Mouse (Mus musculus) heart, postnatal 0 days (tissue): ENCODE data around the gene Twf1. TPM values are rescaled to one million over a fixed set of nuclear protein-coding genes. Genes with fewer than 3 reads are reported as not detected.

Source experiments
- ATAC-seq: fragments of 200-750 bp; cut with Nextera tagmentation; 2 replicates; pipeline ENCODE4 v1.8.0; 2017; ENCODE audit warnings: low read depth, moderate number of reproducible peaks, moderate library complexity; ENCODE audit not compliant: insufficient read depth
- DNase-seq: peaks from one replicate; pipeline ENCODE4 v3.0.0-alpha.2; 2016; ENCODE audit warnings: low spot score
- H3K27ac ChIP-seq: fragments of 300-500 bp; sonication (generic); 2 replicates; pipeline ENCODE4 v1.5.1; 2014; ENCODE audit warnings: low read depth, mild to moderate bottlenecking
- H3K27me3 ChIP-seq: fragments of 300-500 bp; sonication (generic); 2 replicates; pipeline ENCODE4 v1.6.1; 2014; ENCODE audit warnings: low read length, mixed read lengths; ENCODE audit not compliant: control insufficient read depth, insufficient read depth
- H3K36me3 ChIP-seq: fragments of 300-500 bp; sonication (generic); replicated peaks from 2 replicates; pipeline ENCODE4 v1.6.1; 2014; ENCODE audit warnings: low read length, mixed read lengths; ENCODE audit not compliant: control insufficient read depth, insufficient read depth
- H3K4me1 ChIP-seq: fragments of 300-500 bp; sonication (generic); 2 replicates; pipeline ENCODE4 v1.6.1; 2014; ENCODE audit warnings: antibody characterized with exemption; ENCODE audit not compliant: control insufficient read depth, insufficient read depth
- H3K4me2 ChIP-seq: fragments of 300-500 bp; sonication (generic); 2 replicates; pipeline ENCODE4 v1.6.1; 2014; ENCODE audit warnings: low read depth, mild to moderate bottlenecking, low read length, moderate library complexity
- H3K4me3 ChIP-seq: fragments of 300-500 bp; sonication (generic); 2 replicates; pipeline ENCODE4 v1.5.1; 2014; ENCODE audit warnings: low read depth, low read length
- H3K9ac ChIP-seq: fragments of 300-500 bp; sonication (generic); replicated peaks from 2 replicates; pipeline ENCODE4 v1.6.1; 2014; ENCODE audit warnings: low read depth, low read length, mixed read lengths
- H3K9me3 ChIP-seq: fragments of 300-500 bp; sonication (generic); replicated peaks from 2 replicates; pipeline ENCODE4 v1.6.1; 2016; ENCODE audit warnings: low read length; ENCODE audit not compliant: control insufficient read depth
- CTCF ChIP-seq: IDR thresholded peaks from 2 replicates; pipeline ENCODE4 v1.5.1; 2016; ENCODE audit warnings: antibody characterized with exemption, control low read depth, low read depth
- EP300 ChIP-seq: IDR thresholded peaks from 2 replicates; pipeline ENCODE4 v1.6.1; 2016; ENCODE audit warnings: antibody characterized with exemption, low read depth
- WGBS: fragments of 180-500 bp; shearing (Covaris S2); extraction: QIAGEN DNeasy Blood & Tissue Kit; methylation state at CpG from one replicate; pipeline ENCODE4 v1.1.7; 2014; 5-methylcytosine and 5-hydroxymethylcytosine counted together
- polyA plus RNA-seq: library from polyadenylated mRNA; unstranded; fragments of >200 nt; fragmentation: Nextera tagmentation; extraction: Ambion mirVana; gene quantifications from 2 replicates; pipeline ENCODE4 v1.2.1, GENCODE M21; 2015
- total RNA-seq: library from RNA; depleted of rRNA; stranded (reverse); fragments of >200 nt; gene quantifications from 2 replicates; pipeline ENCODE4 v1.2.3, GENCODE M21; 2014; ENCODE audit warnings: low replicate concordance; rRNA removed

Gene Twf1
- total and polyA plus RNA-seq, 2 experiments from 2014 or later = 12.8 to 30.7 TPM

GRCm38 (mm10) chr15:94532306-94532705 is 57.4 kb downstream of the Twf1 start:
- no peaks in the 10 kb centered on the region for H3K9me3 ChIP-seq
- H3K27me3 ChIP-seq = no peaks in the 10 kb centered on the region
- H3K9ac ChIP-seq = no peak overlapping the region
- no peak overlapping the region for H3K4me3 ChIP-seq
- 78% methylated on average over 5 of the region's 5 CpGs for WGBS
- no peak for ATAC-seq
- no peak for DNase-seq
- no peak overlapping the region for H3K27ac ChIP-seq
- no peak for TF ChIP-seq CTCF
- no peak for TF ChIP-seq EP300
- peaks cover 3% of the 10 kb centered on the region; the same call in 1 of the 2 replicates for H3K36me3 ChIP-seq
- H3K4me1 ChIP-seq = no peaks in the 10 kb centered on the region
- no peak overlapping the region for H3K4me2 ChIP-seq

GRCm38 (mm10) chr15:94530519-94530918 is 59.2 kb downstream of the Twf1 start:
- no peaks in the 10 kb centered on the region for H3K4me1 ChIP-seq
- no peak overlapping the region for H3K4me3 ChIP-seq
- peaks cover 13% of the 10 kb centered on the region for H3K36me3 ChIP-seq
- H3K9me3 ChIP-seq = no peaks in the 10 kb centered on the region
- WGBS = 71% methylated on average over 3 of the region's 3 CpGs
- no peak overlapping the region for H3K27ac ChIP-seq
- H3K9ac ChIP-seq = no peak overlapping the region
- no peaks in the 10 kb centered on the region for H3K27me3 ChIP-seq
- H3K4me2 ChIP-seq = no peak overlapping the region
- TF ChIP-seq EP300 = no peak
- no peak for DNase-seq
- no peak for ATAC-seq

Other genes starting within 250 kb of the Twf1 start
- 0.15 and 1.5 TPM in 2 replicates for gene Adamts20, start 124.5 kb downstream of the Twf1 start, total RNA-seq
- gene Adamts20, start 124.5 kb downstream of the Twf1 start, polyA plus RNA-seq = 0.19 and 0.29 TPM in 2 replicates
- 1.1 and 8.0 TPM in 2 replicates for gene Pus7l, start 46.3 kb downstream of the Twf1 start, total RNA-seq
- gene Pus7l, start 46.3 kb downstream of the Twf1 start, polyA plus RNA-seq = 2.7 and 2.9 TPM in 2 replicates
- gene Irak4, start 46.2 kb downstream of the Twf1 start, total RNA-seq = 5.1 and 5.5 TPM in 2 replicates
- gene Irak4, start 46.2 kb downstream of the Twf1 start, polyA plus RNA-seq = 3.2 and 3.5 TPM in 2 replicates
- 2.5 and 3.6 TPM in 2 replicates for gene Tmem117, start 39.3 kb upstream of the Twf1 start, total RNA-seq
- gene Tmem117, start 39.3 kb upstream of the Twf1 start, polyA plus RNA-seq = 2.5 and 3.5 TPM in 2 replicates